Mouse (Mus musculus): ENCODE measurements at regions not wholly inside any gene's neighbourhood (a gene's known extent, or its start where the extent isn't known, plus 50 kb on each side); places are given as distances from the start of the nearest gene placed in this dataset.

- no peak for TF ChIP-seq CTCF (IDR thresholded peaks at IDR 0.05; ENCODE audit: borderline replicate concordance, insufficient read depth, low read length)
- no peak for TF ChIP-seq POLR2A (IDR thresholded peaks at IDR 0.05; ENCODE audit: low read depth, low read length)
Observed at GRCm38 (mm10) chr16:54279275-54279674, 1018.5 kb downstream of the Zpld1 start.

Data from embryonic fibroblast, embryonic 13.5 days (primary cell).